Mouse (Mus musculus): ENCODE results near the gene Ube3b.

Ube3b gene

GRCm38 (mm10) chr5:114380209-114381012, at the start of gene Ube3b, which contains the start of gene Kctd10:
Ube3b (plus strand) TSS chr5:114380607.
Kctd10 (minus strand) TSS chr5:114380508.
- peak; percentile 69 for DNase-seq (ENCODE audit: low spot score)

GRCm38 (mm10) chr5:114342996-114343395, 37.4 kb upstream of the Ube3b start:
- no peak for DNase-seq (ENCODE audit: low spot score)

GRCm38 (mm10) chr5:114343612-114344011, 36.8 kb upstream of the Ube3b start:
- DNase-seq (ENCODE audit: low spot score), result no peak

GRCm38 (mm10) chr5:114345538-114345937, 34.9 kb upstream of the Ube3b start:
- DNase-seq (ENCODE audit: low spot score), result no peak

GRCm38 (mm10) chr5:114347005-114347404, 33.4 kb upstream of the Ube3b start:
- no peak for DNase-seq (ENCODE audit: low spot score)

GRCm38 (mm10) chr5:114351490-114351889, 28.9 kb upstream of the Ube3b start:
- DNase-seq (ENCODE audit: low spot score), result no peak

GRCm38 (mm10) chr5:114356250-114356935, 24.0 kb upstream of the Ube3b start:
- DNase-seq (ENCODE audit: low spot score), result peak; percentile 70

- no peak for DNase-seq (ENCODE audit: low spot score)
Observed at GRCm38 (mm10) chr5:114356936-114357751, 23.3 kb upstream of the Ube3b start.

- no peak for DNase-seq (ENCODE audit: low spot score)
Observed at GRCm38 (mm10) chr5:114358833-114359232, 21.6 kb upstream of the Ube3b start.

GRCm38 (mm10) chr5:114359586-114359985, 20.8 kb upstream of the Ube3b start:
- DNase-seq (ENCODE audit: low spot score), result no peak

- DNase-seq (ENCODE audit: low spot score), result no peak
Observed at GRCm38 (mm10) chr5:114360968-114361367, 19.4 kb upstream of the Ube3b start.

- peak; percentile 52 for DNase-seq (ENCODE audit: low spot score)
Observed at GRCm38 (mm10) chr5:114365043-114365752, 15.2 kb upstream of the Ube3b start.

GRCm38 (mm10) chr5:114368121-114368520, 12.3 kb upstream of the Ube3b start:
- no peak for DNase-seq (ENCODE audit: low spot score)

GRCm38 (mm10) chr5:114368803-114369496, 11.5 kb upstream of the Ube3b start:
- no peak for DNase-seq (ENCODE audit: low spot score)

- no peak for DNase-seq (ENCODE audit: low spot score)
Observed at GRCm38 (mm10) chr5:114369921-114370320, 10.5 kb upstream of the Ube3b start.

- DNase-seq (ENCODE audit: low spot score), result peak; percentile 48
Observed at GRCm38 (mm10) chr5:114370371-114370776, 10.0 kb upstream of the Ube3b start.

GRCm38 (mm10) chr5:114371331-114371730, 9.1 kb upstream of the Ube3b start:
- no peak for DNase-seq (ENCODE audit: low spot score)

GRCm38 (mm10) chr5:114371731-114372473, 8.5 kb upstream of the Ube3b start:
- DNase-seq (ENCODE audit: low spot score), result no peak

- no peak for DNase-seq (ENCODE audit: low spot score)
Observed at GRCm38 (mm10) chr5:114372565-114372964, 7.8 kb upstream of the Ube3b start.

- DNase-seq (ENCODE audit: low spot score), result no peak
Observed at GRCm38 (mm10) chr5:114373174-114373573, 7.2 kb upstream of the Ube3b start.
